Mouse (Mus musculus) CH12.LX (cell line): ENCODE results near the gene A630023A22Rik. TPM values are rescaled to one million over a fixed set of nuclear protein-coding genes. Genes with fewer than 3 reads are reported as not detected.

Source experiments
- DNase-seq: peaks from one replicate; pipeline ENCODE4 v3.0.0-alpha.2; 2013; ENCODE audit errors: extremely low read depth
- H3K27ac ChIP-seq: 2 replicates; pipeline ENCODE4 v1.5.1; 2012; ENCODE audit warnings: low read depth, mild to moderate bottlenecking, control low read depth, moderate library complexity; ENCODE audit not compliant: insufficient read depth
- H3K27me3 ChIP-seq: replicated peaks from 2 replicates; pipeline ENCODE3; 2012; ENCODE audit warnings: inconsistent platforms
- H3K36me3 ChIP-seq, 2 experiments: replicated peaks in 1 of 2; 2 replicates each; pipeline versions ENCODE3 to v1.6.1; 2012; ENCODE audit warnings: inconsistent platforms in 1 of 2, low read length in 1 of 2, mild to moderate bottlenecking in 1 of 2, mixed read lengths in 1 of 2, moderate library complexity in 1 of 2; ENCODE audit not compliant: control insufficient read depth in 1 of 2, insufficient read depth in 1 of 2
- H3K4me1 ChIP-seq, 2 experiments: 2 replicates each; pipeline ENCODE4 v1.6.1; 2012; ENCODE audit warnings: inconsistent platforms in 1 of 2, moderate library complexity in 1 of 2; ENCODE audit not compliant: insufficient read depth in 2 of 2, control insufficient read depth in 1 of 2
- H3K4me2 ChIP-seq: 2 replicates; pipeline ENCODE4 v1.6.1; 2012; ENCODE audit warnings: low read depth, mild to moderate bottlenecking, control low read depth; ENCODE audit not compliant: poor library complexity, insufficient read depth, severe bottlenecking
- H3K4me3 ChIP-seq, 3 experiments: fragments of 150-350 bp in 1 of 3; sonication (generic) in 1 of 3; replicated peaks in 1 of 3; 2 replicates each; pipeline versions ENCODE3 to v1.5.1; 2011 to 2012; ENCODE audit warnings: low read depth in 2 of 3, low read length in 2 of 3, mild to moderate bottlenecking in 2 of 3, moderate library complexity in 2 of 3, control low read depth in 1 of 3, improper control_type of control experiment in 1 of 3, inconsistent platforms in 1 of 3, mixed read lengths in 1 of 3; ENCODE audit not compliant: poor library complexity in 1 of 3
- H3K79me2 ChIP-seq: replicated peaks from 2 replicates; pipeline ENCODE4 v1.6.1; 2012; ENCODE audit warnings: mild to moderate bottlenecking, moderate library complexity; ENCODE audit not compliant: control insufficient read depth, poor library complexity, insufficient read depth, severe bottlenecking; ENCODE audit errors: extremely low read depth
- H3K9ac ChIP-seq: 2 replicates; pipeline ENCODE4 v1.6.1; 2012; ENCODE audit warnings: low read depth, mild to moderate bottlenecking, control low read depth, moderate library complexity; ENCODE audit not compliant: insufficient read depth
- H3K9me3 ChIP-seq: replicated peaks from 2 replicates; pipeline ENCODE3; 2012; ENCODE audit warnings: low read length, inconsistent platforms, mixed read lengths
- CHD1 ChIP-seq: IDR thresholded peaks from 2 replicates; pipeline ENCODE4 v1.6.1; 2012; ENCODE audit warnings: low read depth, low read length, improper control_type of control experiment, inconsistent platforms
- CTCF ChIP-seq, 2 experiments: IDR thresholded peaks in 1 of 2; conservative IDR thresholded peaks in 1 of 2; 2 replicates each; pipeline ENCODE4 v1.5.1; 2011 to 2012; ENCODE audit warnings: low read depth in 2 of 2, low read length in 2 of 2, improper control_type of control experiment in 1 of 2, inconsistent platforms in 1 of 2, mild to moderate bottlenecking in 1 of 2, moderate library complexity in 1 of 2
- EP300 ChIP-seq: IDR thresholded peaks from 2 replicates; pipeline ENCODE4 v1.6.1; 2011; ENCODE audit warnings: low read length, improper control_type of control experiment
- ETS1 ChIP-seq: conservative IDR thresholded peaks from 2 replicates; pipeline ENCODE4 v1.6.1; 2012; ENCODE audit warnings: low read depth, mild to moderate bottlenecking, inconsistent platforms, low read length, improper control_type of control experiment, moderate library complexity
- GABPA ChIP-seq: IDR thresholded peaks from 2 replicates; pipeline ENCODE4 v1.6.1; 2012; ENCODE audit warnings: low read depth, low read length, improper control_type of control experiment, inconsistent platforms; ENCODE audit not compliant: insufficient replicate concordance
- HCFC1 ChIP-seq: IDR thresholded peaks from 2 replicates; pipeline ENCODE4 v1.6.1; 2012; ENCODE audit warnings: low read depth, mild to moderate bottlenecking, inconsistent platforms, low read length, improper control_type of control experiment
- JUN ChIP-seq: IDR thresholded peaks from 2 replicates; pipeline ENCODE4 v1.6.1; 2011; ENCODE audit warnings: low read depth, mild to moderate bottlenecking, low read length, improper control_type of control experiment, moderate library complexity; ENCODE audit not compliant: insufficient read depth
- JUND ChIP-seq: conservative IDR thresholded peaks from 2 replicates; pipeline ENCODE4 v1.6.1; 2011; ENCODE audit warnings: low read depth, low read length, improper control_type of control experiment
- MAZ ChIP-seq: IDR thresholded peaks from 2 replicates; pipeline ENCODE4 v1.6.1; 2012; ENCODE audit warnings: low read depth, mild to moderate bottlenecking, inconsistent platforms, low read length, improper control_type of control experiment, moderate library complexity
- MEF2A ChIP-seq: IDR thresholded peaks from 2 replicates; pipeline ENCODE4 v1.6.1; 2014; ENCODE audit warnings: low read depth, mild to moderate bottlenecking, inconsistent platforms, low read length, improper control_type of control experiment, borderline replicate concordance
- MYC ChIP-seq: IDR thresholded peaks from 2 replicates; pipeline ENCODE4 v1.6.1; 2011; ENCODE audit warnings: low read depth, mild to moderate bottlenecking, improper control_type of control experiment, low read length
- NELFE ChIP-seq: IDR thresholded peaks from 2 replicates; pipeline ENCODE4 v1.6.1; 2011; ENCODE audit warnings: low read depth, low read length, improper control_type of control experiment
- NRF1 ChIP-seq: IDR thresholded peaks from 2 replicates; pipeline ENCODE4 v1.6.1; 2014; ENCODE audit warnings: low read depth, mild to moderate bottlenecking, inconsistent platforms, low read length, improper control_type of control experiment, moderate library complexity
- POLR2A ChIP-seq: IDR thresholded peaks from 2 replicates; pipeline ENCODE4 v1.6.1; 2011; ENCODE audit warnings: low read depth, mild to moderate bottlenecking, improper control_type of control experiment, low read length
- RAD21 ChIP-seq: IDR thresholded peaks from 2 replicates; pipeline ENCODE4 v1.6.1; 2011; ENCODE audit warnings: low read depth, mild to moderate bottlenecking, low read length, improper control_type of control experiment, moderate library complexity
- SMC3 ChIP-seq: IDR thresholded peaks from 2 replicates; pipeline ENCODE4 v1.6.1; 2011; ENCODE audit warnings: low read depth, low read length, improper control_type of control experiment
- TCF12 ChIP-seq: IDR thresholded peaks from 2 replicates; pipeline ENCODE4 v1.6.1; 2014; ENCODE audit warnings: low read depth, mild to moderate bottlenecking, inconsistent platforms, low read length, improper control_type of control experiment
- UBTF ChIP-seq: IDR thresholded peaks from 2 replicates; pipeline ENCODE4 v1.6.1; 2012; ENCODE audit warnings: low read depth, mild to moderate bottlenecking, inconsistent platforms, low read length, improper control_type of control experiment, moderate library complexity
- USF2 ChIP-seq: conservative IDR thresholded peaks from 2 replicates; pipeline ENCODE4 v1.6.1; 2011; ENCODE audit warnings: low read depth, low read length, improper control_type of control experiment
- ZMIZ1 ChIP-seq: IDR thresholded peaks from 2 replicates; pipeline ENCODE4 v1.6.1; 2012; ENCODE audit warnings: low read depth, mild to moderate bottlenecking, inconsistent platforms, low read length, improper control_type of control experiment
- ZNF384 ChIP-seq: IDR thresholded peaks from 2 replicates; pipeline ENCODE4 v1.6.1; 2012; ENCODE audit warnings: low read depth, low read length, improper control_type of control experiment, inconsistent platforms
- dilution Hi-C: fragments of 300-500 bp; cut with MboI; formaldehyde crosslinking; loops from 2 replicates; pipeline ENCODE4 v1.14.3; 2020; ENCODE audit warnings: low sequenced_read_pairs; ENCODE audit not compliant: extremely low pct_unique_long_range_greater_than_20kb, extremely low pct_ligation_motif_present
- in situ Hi-C: fragments of 300-500 bp; cut with MboI; formaldehyde crosslinking; loops from 3 replicates; pipeline ENCODE4 v1.14.3; 2019; ENCODE audit warnings: low sequenced_read_pairs, low pct_ligation_motif_present, low pct_unique_long_range_greater_than_20kb, mixed read lengths
- polyA plus RNA-seq: library from polyadenylated mRNA; unstranded; fragments of >175 nt; gene quantifications from 2 replicates; pipeline ENCODE4 v1.2.1, GENCODE M21; 2012; ENCODE audit warnings: low read depth; ENCODE audit not compliant: insufficient read length
- total RNA-seq, 2 experiments: library from RNA; depleted of rRNA; stranded (reverse); fragments of 300-350 nt in 1 of 2; fragments of >200 nt in 1 of 2; gene quantifications; 2 replicates each; pipeline ENCODE4 v1.2.3; 2012 to 2014

Gene A630023A22Rik
- total and polyA plus RNA-seq, 3 experiments = 0.36 TPM; not detected in 2

DNA sequence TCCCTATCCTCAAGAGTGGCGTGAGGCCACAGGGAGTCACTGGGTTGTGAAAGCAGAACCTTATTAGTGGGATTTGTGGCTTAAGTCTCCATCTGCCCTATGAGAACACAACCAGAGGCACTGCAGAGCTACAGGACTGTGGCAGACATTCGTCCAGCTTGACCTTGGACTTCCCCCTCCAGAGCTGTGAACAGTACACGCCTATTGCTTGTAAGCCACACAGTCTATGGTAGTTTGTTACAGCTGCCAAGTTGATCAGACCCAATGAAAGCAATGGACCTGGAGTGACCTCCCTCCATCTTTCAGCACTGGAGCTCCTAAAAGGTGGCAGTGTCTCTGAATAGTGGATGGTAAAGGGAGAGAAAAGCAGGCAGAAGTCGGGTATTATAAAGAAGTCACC, 24.3 kb downstream of the A630023A22Rik start:
- Histone ChIP-seq H3K27ac (no peak overlapping the region), H3K9ac (no peak overlapping the region), H3K79me2 (no peaks in the 10 kb centered on the region), H3K9me3 (no peaks in the 10 kb centered on the region), H3K4me1 (peaks cover 5 to 12% of the 10 kb centered on the region in 2 experiments; a peak in 3 of 4 replicates), H3K4me2 (no peak overlapping the region), H3K36me3 (no peaks in the 10 kb centered on the region), H3K27me3 (no peaks in the 10 kb centered on the region), H3K4me3 (no peak overlapping the region)
- dilution Hi-C loops = no loop called here
- TF ChIP-seq TCF12 (no peak), NRF1 (no peak), USF2 (no peak), ZNF384 (no peak), MEF2A (no peak), RAD21 (no peak), ZMIZ1 (no peak), UBTF (no peak), MAZ (no peak), EP300 (no peak), ETS1 (no peak), CHD1 (no peak), POLR2A (no peak), JUN (no peak), JUND (no peak), GABPA (no peak), NELFE (no peak), HCFC1 (no peak)
- DNase-seq = no peak
- in situ Hi-C loops = no loop called here

DNA sequence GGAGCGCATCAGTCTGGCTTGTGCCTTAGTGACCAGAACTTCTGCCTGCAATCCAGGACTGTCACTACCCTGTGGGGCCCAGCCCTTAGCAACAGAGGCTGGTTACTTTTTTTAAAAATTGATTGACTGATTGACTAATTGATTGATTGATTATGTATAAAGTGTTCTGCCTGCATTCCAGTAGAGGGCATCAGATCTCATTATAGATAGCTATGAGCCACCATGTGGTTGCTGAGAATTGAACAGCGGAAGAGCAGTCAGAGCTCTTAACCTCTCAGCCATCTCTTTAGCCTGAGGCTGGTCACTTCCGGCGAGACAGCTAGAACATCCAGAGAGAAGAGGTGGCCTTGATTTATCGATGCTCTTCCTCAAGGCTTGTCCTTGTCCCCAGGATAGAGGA, 25.3 kb downstream of the A630023A22Rik start:
- no peak for DNase-seq
- no peak overlapping the region for H3K4me2 ChIP-seq
- dilution Hi-C loops = no loop called here
- peaks cover 5 to 12% of the 10 kb centered on the region in 2 experiments; a peak in 3 of 4 replicates for H3K4me1 ChIP-seq
- no peak overlapping the region for H3K4me3 ChIP-seq
- H3K9ac ChIP-seq = no peak overlapping the region
- in situ Hi-C loops = no loop called here
- H3K27ac ChIP-seq = no peak overlapping the region
- no peaks in the 10 kb centered on the region for H3K27me3 ChIP-seq
- no peaks in the 10 kb centered on the region for H3K9me3 ChIP-seq
- H3K79me2 ChIP-seq = no peaks in the 10 kb centered on the region
- TF ChIP-seq CTCF (conservative IDR thresholded peaks at IDR 0.05 in 1 of 2, IDR thresholded peaks at IDR 0.05 in 1 of 2; ENCODE audit: low read depth in 2 of 2, low read length in 2 of 2) (peak in 1 of 2 experiments; percentile 64; a peak in 2 of 4 replicates), SMC3 (0 out of 2 replicates have a peak, but pooled peaks have one; percentile 1), MYC (0 out of 2 replicates have a peak, but pooled peaks have one; percentile 43), USF2 (no peak), EP300 (no peak)
- H3K36me3 ChIP-seq = no peaks in the 10 kb centered on the region
